Mouse (Mus musculus): ENCODE results near the gene Nudt3. TPM values are rescaled to one million over a fixed set of nuclear protein-coding genes. Genes with fewer than 3 reads are reported as not detected.
A peak's percentile ranks its signal among the peaks of the same experiment; 100 is the strongest.

Gene Nudt3
- total RNA-seq, 1 experiment from 2014 or later: 211 TPM

DNA sequence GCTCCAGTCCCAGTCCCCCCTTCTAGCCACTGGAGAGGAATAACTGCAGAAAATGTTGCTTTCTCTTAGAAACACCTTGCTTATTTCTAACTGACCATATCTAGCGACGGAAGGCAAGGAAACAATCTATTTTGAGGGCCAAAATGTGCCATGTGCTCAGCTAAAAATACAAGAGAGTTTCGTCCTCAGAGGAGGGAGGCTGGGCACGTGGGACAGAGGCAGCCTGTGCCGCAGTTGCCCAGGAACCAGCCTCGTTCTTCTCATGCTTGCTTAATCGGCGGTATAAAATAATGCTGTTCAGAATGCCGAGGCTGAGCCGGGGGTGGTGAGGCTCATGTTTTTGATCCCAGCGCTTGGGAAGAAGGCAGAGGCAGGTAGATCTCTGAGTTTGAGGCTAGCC is 78.7 kb downstream of the Nudt3 start:
- no peak for ATAC-seq (replicated peaks in 1 of 2; ENCODE audit: insufficient read depth in 1 of 2, low FRiP score in 2 of 2, low TSS enrichment in 1 of 2, low read depth in 1 of 2, poor library complexity in 2 of 2, severe bottlenecking in 2 of 2)

- ATAC-seq (replicated peaks in 1 of 2; ENCODE audit: insufficient read depth in 1 of 2, low FRiP score in 2 of 2, low TSS enrichment in 1 of 2, low read depth in 1 of 2, poor library complexity in 2 of 2, severe bottlenecking in 2 of 2): no peak
These were observed 81.3 kb downstream of the Nudt3 start for GRCm38 (mm10) chr17:27541984-27542383.

DNA sequence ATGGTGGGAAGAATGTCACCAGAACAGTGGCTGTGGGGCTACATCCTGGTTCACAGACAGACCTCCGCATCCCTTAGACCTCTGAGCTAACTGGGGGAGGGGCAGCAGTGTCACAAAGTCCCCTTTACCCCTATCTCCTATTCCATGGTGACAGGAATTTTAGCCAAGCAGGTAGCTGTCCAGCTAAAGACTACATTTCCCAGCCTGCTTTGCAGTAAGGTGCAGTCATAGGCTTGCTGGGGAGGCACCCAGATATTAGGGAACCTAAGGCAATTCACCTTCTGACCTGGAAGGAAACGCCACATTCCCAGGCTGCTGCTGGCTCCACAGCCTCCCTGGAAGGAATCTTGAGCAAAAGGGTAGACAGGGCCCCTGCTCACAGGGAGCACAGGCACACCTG is 82.0 kb downstream of the Nudt3 start:
- ATAC-seq (replicated peaks in 1 of 2; ENCODE audit: insufficient read depth in 1 of 2, low FRiP score in 2 of 2, low TSS enrichment in 1 of 2, low read depth in 1 of 2, poor library complexity in 2 of 2, severe bottlenecking in 2 of 2): no peak

DNA sequence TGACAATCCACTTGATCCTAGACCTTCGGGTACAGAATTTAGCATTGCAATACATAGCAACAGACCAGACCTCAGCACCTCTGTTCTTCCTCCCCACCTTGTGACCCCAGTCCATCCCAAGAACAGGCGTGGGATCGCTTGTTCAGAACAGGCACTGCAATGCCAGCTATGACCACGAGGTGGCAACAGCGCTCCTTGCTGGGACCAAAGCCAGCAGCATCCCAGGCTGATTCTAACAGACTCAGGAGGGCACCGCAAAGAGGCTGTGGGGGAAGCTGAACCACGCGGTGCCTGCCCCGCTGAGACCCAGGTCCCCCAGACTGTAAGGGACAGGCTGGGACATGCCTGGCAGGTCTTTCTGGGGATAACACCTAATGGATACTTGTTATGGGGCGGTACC is 88.6 kb downstream of the Nudt3 start:
- peak; percentile 95 to 97 for ATAC-seq (replicated peaks in 1 of 2; ENCODE audit: insufficient read depth in 1 of 2, low FRiP score in 2 of 2, low TSS enrichment in 1 of 2, low read depth in 1 of 2, poor library complexity in 2 of 2, severe bottlenecking in 2 of 2)

DNA sequence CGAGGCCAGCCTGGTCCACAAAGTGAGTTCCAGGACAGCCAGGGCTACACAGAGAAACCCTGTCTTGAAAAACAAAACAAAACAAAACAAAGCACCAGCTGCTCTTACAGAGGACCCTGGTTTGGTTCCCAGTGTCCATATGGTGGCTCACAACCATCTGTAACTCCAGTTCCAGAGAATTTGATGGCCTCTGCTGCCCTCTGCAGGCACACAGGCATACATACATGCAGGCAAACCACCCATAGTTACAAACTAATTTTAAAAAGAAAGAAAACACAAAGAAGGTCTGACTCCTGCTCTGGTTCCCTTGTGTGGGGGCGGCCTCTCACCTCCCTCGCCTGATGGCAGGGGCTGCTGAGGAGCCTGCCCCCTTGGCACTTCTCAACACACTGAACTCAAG is 89.9 kb downstream of the Nudt3 start:
- no peak for ATAC-seq (replicated peaks in 1 of 2; ENCODE audit: insufficient read depth in 1 of 2, low FRiP score in 2 of 2, low TSS enrichment in 1 of 2, low read depth in 1 of 2, poor library complexity in 2 of 2, severe bottlenecking in 2 of 2)

DNA sequence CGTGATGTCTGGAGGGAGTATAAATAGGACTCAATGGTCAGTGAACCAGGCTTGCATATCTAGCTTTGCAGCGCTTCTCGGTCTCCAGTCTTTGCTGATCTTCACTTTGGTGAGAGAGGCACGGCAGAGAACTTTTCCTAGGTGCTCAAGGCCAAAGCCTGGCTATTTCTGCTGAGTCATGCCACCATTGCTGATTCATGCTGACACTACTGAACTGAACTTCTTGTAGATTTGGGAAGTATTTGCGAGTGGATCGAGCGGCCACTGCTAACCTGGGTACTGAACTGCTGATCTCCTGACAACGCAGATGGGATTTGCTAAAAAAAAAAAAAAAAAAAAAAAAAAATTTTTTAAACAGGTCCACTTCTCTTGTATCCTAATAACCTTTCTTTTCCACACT is 91.2 kb downstream of the Nudt3 start:
- ATAC-seq (replicated peaks in 1 of 2; ENCODE audit: insufficient read depth in 1 of 2, low FRiP score in 2 of 2, low TSS enrichment in 1 of 2, low read depth in 1 of 2, poor library complexity in 2 of 2, severe bottlenecking in 2 of 2): no peak

Other genes starting within 250 kb of the Nudt3 start
- not detected in 2 replicates for gene Grm4, start 102.1 kb downstream of the Nudt3 start, total RNA-seq (2017)
- 95.5 and 115 TPM in 2 replicates for gene Hmga1, start 67.0 kb downstream of the Nudt3 start, total RNA-seq (2017)
- gene AI413582, start 57.7 kb downstream of the Nudt3 start, total RNA-seq (2017): 13.8 and 14.5 TPM in 2 replicates
- not detected in 2 replicates for gene RPS10-NUDT3, start 11.7 kb upstream of the Nudt3 start, total RNA-seq (2017)
- 2,185 and 3,551 TPM in 2 replicates for gene Rps10, start 13.2 kb upstream of the Nudt3 start, total RNA-seq (2017)
- 0.25 TPM in 1 of 2 replicates, not detected in the other for gene Pacsin1, start 32.0 kb upstream of the Nudt3 start, total RNA-seq (2017)
- not detected in 2 replicates for gene Spdef, start 105.5 kb upstream of the Nudt3 start, total RNA-seq (2017)
- gene D17Wsu92e, start 197.2 kb upstream of the Nudt3 start, total RNA-seq (2017): 53.9 and 68.7 TPM in 2 replicates
- 75.7 and 108 TPM in 2 replicates for gene Snrpc, start 214.7 kb upstream of the Nudt3 start, total RNA-seq (2017)
- 7.4 and 9.2 TPM in 2 replicates for gene Uhrf1bp1, start 232.9 kb upstream of the Nudt3 start, total RNA-seq (2017)

All from hematopoietic stem cell, adult 5-6 weeks (primary cell).